Comparison of ENCODE assay signal across 12 mouse cellular contexts in genomic region chr2:92597291-92597690, GRCm38 (mm10). TPM values are rescaled to one million over a fixed set of nuclear protein-coding genes. Genes with fewer than 3 reads are reported as not detected.
DNase-seq lines count a peak whose midpoint lies in the region; ATAC-seq and TF ChIP-seq lines count a peak whose summit lies in the region.
"Had no signal": no experiment of that assay in that cellular context is flagged by ENCODE, and none has a peak within 500 bp of the region (broad histone marks: within the 10 kb centered on the region; RNA-seq: fewer than 3 reads in every experiment).

No protein-coding gene starts in this region.

- H3K4me2 ChIP-seq in liver, embryonic 12.5 days = no peak overlapping the region
- H3K4me2 ChIP-seq in midbrain, postnatal 0 days (ENCODE audit: low read depth, low read length, poor library complexity, severe bottlenecking) = no peak overlapping the region
- H3K4me2 ChIP-seq: limb, embryonic 12.5 days; neural tube, embryonic 13.5 days had no signal

- 20% methylated on average over 7 of the region's 7 CpGs for WGBS in cerebellum, adult 2 months
- 28% methylated on average over 7 of the region's 7 CpGs for WGBS in liver, adult 2 months
- 7% methylated on average over 7 of the region's 7 CpGs for WGBS in liver, embryonic 12.5 days (ENCODE audit: insufficient replicate concordance)
- WGBS in midbrain, postnatal 0 days = 11% methylated on average over 7 of the region's 7 CpGs

- no peaks in the 10 kb centered on the region for H3K36me3 ChIP-seq in liver, adult 2 months (ENCODE audit: control insufficient read depth, insufficient read depth, low read length)
- no peaks in the 10 kb centered on the region for H3K36me3 ChIP-seq in liver, embryonic 12.5 days
- H3K36me3 ChIP-seq in midbrain, postnatal 0 days (ENCODE audit: insufficient read depth, low read length) = no peaks in the 10 kb centered on the region
- H3K36me3 ChIP-seq: limb, embryonic 12.5 days; neural tube, embryonic 13.5 days had no signal

- no peak for DNase-seq in cerebellum, adult 2 months
- no peak for DNase-seq in cerebellum, adult 11-12 months
- no peak for DNase-seq in liver, adult 2 months (ENCODE audit: extremely low read depth, low read depth, low spot score)
- peak; percentile 44 for DNase-seq in midbrain, postnatal 0 days (ENCODE audit: low spot score)
- no peak for DNase-seq in thymus, postnatal 25 days
- no peak for DNase-seq in gastrocnemius, postnatal 10 days
- DNase-seq: gastrocnemius, postnatal 25 days; kidney, adult 8-10 months had no signal

- H3K4me3 ChIP-seq in cerebellum, adult 2 months (replicated peaks; ENCODE audit: insufficient read depth, low read depth, low read length) = no peak overlapping the region
- no peak overlapping the region for H3K4me3 ChIP-seq in liver, adult 2 months (ENCODE audit: insufficient read depth, low read depth, low read length)
- H3K4me3 ChIP-seq in liver, embryonic 12.5 days = no peak overlapping the region
- H3K4me3 ChIP-seq in midbrain, postnatal 0 days (ENCODE audit: low read depth, low read length) = no peak overlapping the region
- H3K4me3 ChIP-seq: limb, embryonic 12.5 days; neural tube, embryonic 13.5 days had no signal

- peak; percentile 39; the same call in 1 of the 2 replicates for TF ChIP-seq CTCF in cerebellum, adult 2 months (IDR thresholded peaks at IDR 0.05; ENCODE audit: borderline replicate concordance, insufficient read depth, low read depth, low read length)
- peak; percentile 37 for TF ChIP-seq CTCF in liver, adult 2 months (IDR thresholded peaks at IDR 0.05; ENCODE audit: low read depth, low read length)
- TF ChIP-seq CTCF in midbrain, postnatal 0 days (IDR thresholded peaks at IDR 0.05) = peak; percentile 73

- ATAC-seq in liver, embryonic 12.5 days = no peak
- peak; percentile 50 for ATAC-seq in common myeloid progenitor, adult 5-6 weeks (replicated peaks; ENCODE audit: low read depth, poor library complexity, severe bottlenecking)
- ATAC-seq in midbrain, postnatal 0 days (ENCODE audit: low FRiP score) = no peak

- H3K27me3 ChIP-seq in cerebellum, adult 2 months (ENCODE audit: control insufficient read depth, insufficient read depth, low read length) = no peaks in the 10 kb centered on the region; the same call in 1 of the 2 replicates
- H3K27me3 ChIP-seq in liver, adult 2 months (ENCODE audit: control insufficient read depth, insufficient read depth, low read length) = peaks cover 2% of the 10 kb centered on the region; the same call in 1 of the 2 replicates
- peaks cover 70% of the 10 kb centered on the region for H3K27me3 ChIP-seq in liver, embryonic 12.5 days (replicated peaks)
- H3K27me3 ChIP-seq in midbrain, postnatal 0 days (ENCODE audit: insufficient read depth, low read length) = no peaks in the 10 kb centered on the region

- no peak overlapping the region for H3K9ac ChIP-seq in liver, adult 2 months (ENCODE audit: low read depth, low read length)
- no peak overlapping the region for H3K9ac ChIP-seq in liver, embryonic 12.5 days
- no peak overlapping the region for H3K9ac ChIP-seq in midbrain, postnatal 0 days (replicated peaks; ENCODE audit: low read length, poor library complexity, severe bottlenecking)
- H3K9ac ChIP-seq: limb, embryonic 12.5 days; neural tube, embryonic 13.5 days had no signal

- no peaks in the 10 kb centered on the region for H3K9me3 ChIP-seq in liver, embryonic 12.5 days (replicated peaks)
- H3K9me3 ChIP-seq in midbrain, postnatal 0 days (ENCODE audit: low read length) = no peaks in the 10 kb centered on the region
- H3K9me3 ChIP-seq: limb, embryonic 12.5 days; neural tube, embryonic 13.5 days had no signal

- H3K4me1 ChIP-seq in cerebellum, adult 2 months (ENCODE audit: control insufficient read depth, insufficient read depth, low read length) = no peaks in the 10 kb centered on the region
- H3K4me1 ChIP-seq in liver, adult 2 months (ENCODE audit: control insufficient read depth, insufficient read depth, low read length) = no peaks in the 10 kb centered on the region
- peaks cover 11% of the 10 kb centered on the region; the same call in 1 of the 2 replicates for H3K4me1 ChIP-seq in liver, embryonic 12.5 days
- H3K4me1 ChIP-seq in midbrain, postnatal 0 days (ENCODE audit: insufficient read depth, low read length) = peaks cover 7% of the 10 kb centered on the region

- H3K79me2 ChIP-seq in liver, adult 2 months (ENCODE audit: control insufficient read depth, insufficient read depth, low read length) = no peaks in the 10 kb centered on the region

- TF ChIP-seq POLR2A in cerebellum, adult 2 months (IDR thresholded peaks at IDR 0.05; ENCODE audit: borderline replicate concordance, insufficient read depth, low read length) = no peak
- TF ChIP-seq POLR2A in liver, adult 2 months (IDR thresholded peaks at IDR 0.05; ENCODE audit: extremely low read depth, insufficient read depth, low read length) = no peak

- H3K27ac ChIP-seq in cerebellum, adult 2 months (ENCODE audit: insufficient read depth, low read length) = no peak overlapping the region
- H3K27ac ChIP-seq in liver, adult 2 months (replicated peaks; ENCODE audit: insufficient read depth, low read depth, low read length) = no peak overlapping the region
- no peak overlapping the region for H3K27ac ChIP-seq in liver, embryonic 12.5 days
- H3K27ac ChIP-seq in midbrain, postnatal 0 days (ENCODE audit: low read depth, low read length) = no peak overlapping the region
- H3K27ac ChIP-seq: limb, embryonic 12.5 days; neural tube, embryonic 13.5 days had no signal

RNA-seq across cellular contexts. Expression of gene Chst1, which starts 2.2 kb away (rescaled TPM):
- 50.3 and 57.7 TPM in 2 replicates for polyA plus RNA-seq in cerebellum, adult 2 months (2012; rRNA removed)
- total RNA-seq in liver, adult 2 months (2014; rRNA removed) = 0.09 and 0.34 TPM in 2 replicates
- polyA plus RNA-seq in liver, adult 2 months (2012; rRNA removed) = 0.18 and 0.27 TPM in 2 replicates
- polyA plus RNA-seq in liver, embryonic 12.5 days (2016; fragmentation: Nextera tagmentation; extraction: Ambion mirVana) = 0.56 and 0.59 TPM in 2 replicates
- total RNA-seq in common myeloid progenitor, adult 5-6 weeks (2017) = 0.64 and 1.7 TPM in 2 replicates
- 64.4 and 73.8 TPM in 2 replicates for total RNA-seq in midbrain, postnatal 0 days (2014; rRNA removed)
- polyA plus RNA-seq in midbrain, postnatal 0 days (2015; fragmentation: Nextera tagmentation; extraction: Ambion mirVana) = 39.5 and 43.0 TPM in 2 replicates
- 1 to 10 TPM; 4.9 to 6.1 TPM for total RNA-seq in gastrocnemius, postnatal 10 days (2021)
